Mouse (Mus musculus) heart, embryonic 12.5 days (tissue): ENCODE measurements around the gene Actr2. TPM values are rescaled to one million over a fixed set of nuclear protein-coding genes. Genes with fewer than 3 reads are reported as not detected.
"Not testable (repeated sequence)": the region's sequence is repeated elsewhere in the genome, so short reads cannot be mapped to it uniquely, and the experiment has no call there.

Experiments
- ATAC-seq: fragments of 200-750 bp; cut with Nextera tagmentation; 2 replicates; pipeline ENCODE4 v1.8.0; 2017; ENCODE audit warnings: moderate TSS enrichment, moderate library complexity; ENCODE audit not compliant: insufficient number of reproducible peaks, low FRiP score
- H3K27ac ChIP-seq: fragments of 300-500 bp; sonication (generic); 2 replicates; pipeline ENCODE4 v1.5.1; 2016; ENCODE audit warnings: mild to moderate bottlenecking, moderate library complexity; ENCODE audit not compliant: poor library complexity, severe bottlenecking
- H3K27me3 ChIP-seq: fragments of 300-500 bp; sonication (generic); replicated peaks from 2 replicates; pipeline ENCODE4 v1.6.1; 2016; ENCODE audit warnings: mild to moderate bottlenecking, moderate library complexity
- H3K36me3 ChIP-seq: fragments of 300-500 bp; sonication (generic); 2 replicates; pipeline ENCODE4 v1.6.1; 2016; ENCODE audit warnings: mild to moderate bottlenecking, moderate library complexity
- H3K4me1 ChIP-seq: fragments of 300-500 bp; sonication (generic); replicated peaks from 2 replicates; pipeline ENCODE4 v1.6.1; 2016; ENCODE audit warnings: mild to moderate bottlenecking
- H3K4me2 ChIP-seq: fragments of 300-500 bp; sonication (generic); 2 replicates; pipeline ENCODE4 v1.6.1; 2016; ENCODE audit warnings: mild to moderate bottlenecking, moderate library complexity
- H3K4me3 ChIP-seq: fragments of 300-500 bp; sonication (generic); 2 replicates; pipeline ENCODE4 v1.5.1; 2016; ENCODE audit warnings: mild to moderate bottlenecking
- H3K9ac ChIP-seq: fragments of 300-500 bp; sonication (generic); 2 replicates; pipeline ENCODE4 v1.6.1; 2016; ENCODE audit warnings: mild to moderate bottlenecking, moderate library complexity
- H3K9me3 ChIP-seq: fragments of 300-500 bp; sonication (generic); replicated peaks from 2 replicates; pipeline ENCODE4 v1.6.1; 2016; ENCODE audit warnings: mild to moderate bottlenecking, moderate library complexity
- WGBS: fragments of 180-500 bp; shearing (Covaris S2); methylation state at CpG from one replicate; pipeline ENCODE4 v1.1.7; 2016; 5-methylcytosine and 5-hydroxymethylcytosine counted together
- polyA plus RNA-seq: library from polyadenylated mRNA; unstranded; fragments of >200 nt; fragmentation: Nextera tagmentation; extraction: Ambion mirVana; gene quantifications from 2 replicates; pipeline ENCODE4 v1.2.1, GENCODE M21; 2016

The Actr2 gene
- polyA plus RNA-seq, 1 experiment from 2014 or later, result 104 TPM

- H3K4me3 ChIP-seq, H3K27me3 ChIP-seq, H3K36me3 ChIP-seq, H3K4me2 ChIP-seq, H3K4me1 ChIP-seq, H3K9ac ChIP-seq, H3K9me3 ChIP-seq, H3K27ac ChIP-seq, ATAC-seq: not testable (repeated sequence)
- 90% methylated on average over 5 of the region's 5 CpGs for WGBS
Observed at GRCm38 (mm10) chr11:20030973-20031372, 81.7 kb downstream of the Actr2 start.

GRCm38 (mm10) chr11:20029014-20029413, 83.7 kb downstream of the Actr2 start:
- H3K4me2 ChIP-seq, result no peak overlapping the region
- no peak for ATAC-seq

GRCm38 (mm10) chr11:20028396-20028795, 84.3 kb downstream of the Actr2 start:
- Histone ChIP-seq H3K9me3 (no peaks in the 10 kb centered on the region), H3K27me3 (no peaks in the 10 kb centered on the region), H3K9ac (no peak overlapping the region), H3K4me2 (no peak overlapping the region), H3K4me3 (no peak overlapping the region), H3K4me1 (0 out of 2 replicates have a peak, but pooled peaks cover 2% of the 10 kb centered on the region), H3K36me3 (peaks cover 19% of the 10 kb centered on the region), H3K27ac (no peak overlapping the region)
- WGBS, result 85% methylated on average over 6 of the region's 6 CpGs
- ATAC-seq, result no peak

More at GRCm38 (mm10) chr11:20029014-20029413, 83.7 kb downstream of the Actr2 start:
- Histone ChIP-seq H3K4me1 (0 out of 2 replicates have a peak, but pooled peaks cover 2% of the 10 kb centered on the region), H3K9ac (no peak overlapping the region), H3K27ac (no peak overlapping the region), H3K4me3 (no peak overlapping the region), H3K36me3 (peaks cover 19% of the 10 kb centered on the region), H3K27me3 (no peaks in the 10 kb centered on the region), H3K9me3 (no peaks in the 10 kb centered on the region)
- WGBS, result 82% methylated on average over 4 of the region's 4 CpGs

- no peaks in the 10 kb centered on the region for H3K27me3 ChIP-seq
- no peak for ATAC-seq
- 75% methylated on average over 9 of the region's 9 CpGs for WGBS
- H3K4me3 ChIP-seq, result no peak overlapping the region
- H3K4me2 ChIP-seq, result no peak overlapping the region
- no peak overlapping the region for H3K9ac ChIP-seq
- no peaks in the 10 kb centered on the region for H3K4me1 ChIP-seq
- H3K9me3 ChIP-seq, result no peaks in the 10 kb centered on the region
- H3K36me3 ChIP-seq, result peaks cover 26% of the 10 kb centered on the region
- H3K27ac ChIP-seq, result no peak overlapping the region
Observed at GRCm38 (mm10) chr11:20027719-20028118, 85.0 kb downstream of the Actr2 start.

GRCm38 (mm10) chr11:20025899-20026298, 86.8 kb downstream of the Actr2 start:
- H3K9me3 ChIP-seq, result peaks cover 10% of the 10 kb centered on the region
- no peak overlapping the region for H3K4me3 ChIP-seq
- H3K27me3 ChIP-seq, result no peaks in the 10 kb centered on the region
- 64% methylated on average over 11 of the region's 11 CpGs for WGBS
- no peak overlapping the region for H3K27ac ChIP-seq
- H3K9ac ChIP-seq, result no peak overlapping the region
- peaks cover 40% of the 10 kb centered on the region for H3K36me3 ChIP-seq
- no peak overlapping the region for H3K4me2 ChIP-seq
- no peaks in the 10 kb centered on the region for H3K4me1 ChIP-seq
- no peak for ATAC-seq

- H3K4me1 ChIP-seq, result no peaks in the 10 kb centered on the region
- 85% methylated on average over 14 of the region's 14 CpGs for WGBS
- H3K27me3 ChIP-seq, result no peaks in the 10 kb centered on the region
- H3K9ac ChIP-seq, result no peak overlapping the region
- no peak overlapping the region for H3K27ac ChIP-seq
- H3K4me2 ChIP-seq, result no peak overlapping the region
- H3K36me3 ChIP-seq, result peaks cover 69% of the 10 kb centered on the region
- H3K4me3 ChIP-seq, result no peak overlapping the region
- ATAC-seq, result no peak
- H3K9me3 ChIP-seq, result peaks cover 38% of the 10 kb centered on the region
Observed at GRCm38 (mm10) chr11:20022911-20023482, 89.7 kb downstream of the Actr2 start.

- Histone ChIP-seq H3K27me3 (no peaks in the 10 kb centered on the region), H3K4me2 (no peak overlapping the region), H3K36me3 (peaks cover 74% of the 10 kb centered on the region), H3K4me3 (no peak overlapping the region), H3K9me3 (peaks cover 43% of the 10 kb centered on the region), H3K9ac (no peak overlapping the region), H3K27ac (no peak overlapping the region), H3K4me1 (no peaks in the 10 kb centered on the region)
- no peak for ATAC-seq
- WGBS, result 87% methylated on average over 2 of the region's 2 CpGs
Observed at GRCm38 (mm10) chr11:20022462-20022861, 90.3 kb downstream of the Actr2 start.

- Histone ChIP-seq H3K9ac (no peak overlapping the region), H3K9me3 (peaks cover 45% of the 10 kb centered on the region), H3K27ac (no peak overlapping the region), H3K36me3 (peaks cover 84% of the 10 kb centered on the region), H3K4me2 (no peak overlapping the region), H3K27me3 (no peaks in the 10 kb centered on the region), H3K4me3 (no peak overlapping the region), H3K4me1 (no peaks in the 10 kb centered on the region)
- no peak for ATAC-seq
- WGBS, result 99% methylated on average over 35 of the region's 35 CpGs
Observed at GRCm38 (mm10) chr11:20020720-20021119, 92.0 kb downstream of the Actr2 start.

- Histone ChIP-seq H3K9me3 (peaks cover 45% of the 10 kb centered on the region), H3K4me1 (no peaks in the 10 kb centered on the region), H3K36me3 (peaks cover 85% of the 10 kb centered on the region), H3K27me3 (no peaks in the 10 kb centered on the region), H3K27ac (no peak overlapping the region), H3K9ac (no peak overlapping the region), H3K4me3 (no peak overlapping the region), H3K4me2 (no peak overlapping the region)
- 96% methylated on average over 2 of the region's 2 CpGs for WGBS
- no peak for ATAC-seq
Observed at GRCm38 (mm10) chr11:20018905-20019304, 93.8 kb downstream of the Actr2 start.

- Histone ChIP-seq H3K9ac (no peak overlapping the region), H3K4me3 (no peak overlapping the region), H3K27ac (no peak overlapping the region), H3K4me2 (no peak overlapping the region), H3K4me1 (no peaks in the 10 kb centered on the region), H3K27me3 (no peaks in the 10 kb centered on the region), H3K36me3 (peaks cover 85% of the 10 kb centered on the region), H3K9me3 (peaks cover 45% of the 10 kb centered on the region)
- ATAC-seq, result no peak
- WGBS, result 93% methylated on average over 13 of the region's 13 CpGs
Observed at GRCm38 (mm10) chr11:20017937-20018336, 94.8 kb downstream of the Actr2 start.

GRCm38 (mm10) chr11:20013366-20013765, 99.3 kb downstream of the Actr2 start:
- no peak overlapping the region for H3K4me2 ChIP-seq
- ATAC-seq, result no peak
- peaks cover 10% of the 10 kb centered on the region for H3K9me3 ChIP-seq
- H3K36me3 ChIP-seq, result peaks cover 73% of the 10 kb centered on the region
- H3K9ac ChIP-seq, result no peak overlapping the region
- H3K27me3 ChIP-seq, result no peaks in the 10 kb centered on the region
- 93% methylated on average over 3 of the region's 3 CpGs for WGBS
- no peak overlapping the region for H3K27ac ChIP-seq
- no peaks in the 10 kb centered on the region for H3K4me1 ChIP-seq
- no peak overlapping the region for H3K4me3 ChIP-seq
